Mouse (Mus musculus): Measurements from ENCODE around the gene Fam111a. TPM values are rescaled to one million over a fixed set of nuclear protein-coding genes. Genes with fewer than 3 reads are reported as not detected.

Fam111a gene
- polyA plus RNA-seq, 1 experiment from 2014 or later: 7.8 TPM

GRCm38 (mm10) chr19:12636863-12637262, 91.3 kb downstream of the Fam111a start:
- Histone ChIP-seq H3K27ac (no peak overlapping the region), H3K27me3 (no peaks in the 10 kb centered on the region), H3K9me3 (no peaks in the 10 kb centered on the region), H3K4me3 (no peak overlapping the region), H3K36me3 (no peaks in the 10 kb centered on the region), H3K4me1 (replicated peaks) (no peaks in the 10 kb centered on the region), H3K9ac (no peak overlapping the region), H3K4me2 (no peak overlapping the region)
- WGBS: 70% methylated on average over 3 of the region's 3 CpGs
- no peak for ATAC-seq (ENCODE audit: low FRiP score)

GRCm38 (mm10) chr19:12638049-12638448, 92.5 kb downstream of the Fam111a start:
- 88% methylated on average over 1 of the region's 1 CpGs for WGBS
- H3K9ac ChIP-seq: no peak overlapping the region

More at GRCm38 (mm10) chr19:12638049-12638448, 92.5 kb downstream of the Fam111a start:
- Histone ChIP-seq H3K4me3 (no peak overlapping the region), H3K9me3 (no peaks in the 10 kb centered on the region), H3K4me2 (no peak overlapping the region), H3K4me1 (replicated peaks) (no peaks in the 10 kb centered on the region), H3K27me3 (no peaks in the 10 kb centered on the region), H3K36me3 (no peaks in the 10 kb centered on the region), H3K27ac (no peak overlapping the region)
- no peak for ATAC-seq (ENCODE audit: low FRiP score)

Other genes with a start within 250 kb of the Fam111a start
- gene Olfr1436, start 246.6 kb upstream of the Fam111a start, polyA plus RNA-seq (2015; fragmentation: Nextera tagmentation; extraction: Ambion mirVana): not detected in 2 replicates
- not detected in 2 replicates for gene Olfr1437, start 220.6 kb upstream of the Fam111a start, polyA plus RNA-seq (2015; fragmentation: Nextera tagmentation; extraction: Ambion mirVana)
- gene Olfr1438-ps1, start 209.8 kb upstream of the Fam111a start, polyA plus RNA-seq (2015; fragmentation: Nextera tagmentation; extraction: Ambion mirVana): not detected in 2 replicates
- not detected in 2 replicates for gene Olfr1440, start 158.5 kb upstream of the Fam111a start, polyA plus RNA-seq (2015; fragmentation: Nextera tagmentation; extraction: Ambion mirVana)
- gene Olfr1441, start 128.3 kb upstream of the Fam111a start, polyA plus RNA-seq (2015; fragmentation: Nextera tagmentation; extraction: Ambion mirVana): not detected in 2 replicates
- not detected in 2 replicates for gene Pfpl, start 117.8 kb upstream of the Fam111a start, polyA plus RNA-seq (2015; fragmentation: Nextera tagmentation; extraction: Ambion mirVana)
- gene Mpeg1, start 85.0 kb upstream of the Fam111a start, polyA plus RNA-seq (2015; fragmentation: Nextera tagmentation; extraction: Ambion mirVana): 0.47 and 0.78 TPM in 2 replicates
- 34.8 and 36.8 TPM in 2 replicates for gene Dtx4, start 44.3 kb upstream of the Fam111a start, polyA plus RNA-seq (2015; fragmentation: Nextera tagmentation; extraction: Ambion mirVana)
- 0.19 TPM in 1 of 2 replicates, not detected in the other for gene Gm4952, start 54.2 kb downstream of the Fam111a start, polyA plus RNA-seq (2015; fragmentation: Nextera tagmentation; extraction: Ambion mirVana)
- gene Glyat, start 87.6 kb downstream of the Fam111a start, polyA plus RNA-seq (2015; fragmentation: Nextera tagmentation; extraction: Ambion mirVana): 0.05 TPM in 1 of 2 replicates, not detected in the other
- gene Olfr1442, start 124.7 kb downstream of the Fam111a start, polyA plus RNA-seq (2015; fragmentation: Nextera tagmentation; extraction: Ambion mirVana): not detected in 2 replicates
- gene Olfr1443, start 132.4 kb downstream of the Fam111a start, polyA plus RNA-seq (2015; fragmentation: Nextera tagmentation; extraction: Ambion mirVana): not detected in 2 replicates
- not detected in 2 replicates for gene Keg1, start 150.0 kb downstream of the Fam111a start, polyA plus RNA-seq (2015; fragmentation: Nextera tagmentation; extraction: Ambion mirVana)
- 1.2 and 1.6 TPM in 2 replicates for gene Cntf, start 219.9 kb downstream of the Fam111a start, polyA plus RNA-seq (2015; fragmentation: Nextera tagmentation; extraction: Ambion mirVana)

Data from hindbrain, embryonic 13.5 days (tissue).